Mouse (Mus musculus): ENCODE measurements at regions not wholly inside any gene's neighbourhood (a gene's known extent, or its start where the extent isn't known, plus 50 kb on each side); places are given as distances from the start of the nearest gene placed in this dataset.
A peak's percentile ranks its signal among the peaks of the same experiment; 100 is the strongest.

GRCm38 (mm10) chr16:8914183-8914582, 84.3 kb downstream of the 1810013L24Rik start:
- peak; percentile 22 for DNase-seq (ENCODE audit: extremely low spot score, low spot score)

DNA sequence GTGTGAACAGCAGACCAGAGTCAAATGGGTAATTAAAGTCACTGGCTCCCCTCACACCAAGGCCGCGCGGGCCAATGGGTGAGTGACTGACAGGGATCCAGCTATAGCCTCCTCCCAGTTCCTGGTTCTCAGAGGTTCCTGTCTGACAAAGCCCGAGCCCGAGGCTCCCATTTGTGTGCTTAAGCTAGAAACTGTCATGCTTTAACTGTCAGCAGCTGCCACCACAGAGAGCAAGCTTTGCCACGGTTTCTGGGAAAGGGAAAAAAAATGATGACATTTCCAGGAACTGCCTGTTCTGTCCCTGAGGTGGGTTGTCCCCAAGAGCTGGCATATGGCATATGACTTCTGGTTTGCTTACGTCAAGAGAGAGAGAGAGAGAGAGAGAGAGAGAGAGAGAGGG, 86.2 kb downstream of the 1810013L24Rik start:
- no peak for DNase-seq (ENCODE audit: extremely low spot score, low spot score)

- no peak for DNase-seq (ENCODE audit: extremely low spot score, low spot score)
These were observed 89.0 kb downstream of the 1810013L24Rik start for GRCm38 (mm10) chr16:8918741-8919535.

DNA sequence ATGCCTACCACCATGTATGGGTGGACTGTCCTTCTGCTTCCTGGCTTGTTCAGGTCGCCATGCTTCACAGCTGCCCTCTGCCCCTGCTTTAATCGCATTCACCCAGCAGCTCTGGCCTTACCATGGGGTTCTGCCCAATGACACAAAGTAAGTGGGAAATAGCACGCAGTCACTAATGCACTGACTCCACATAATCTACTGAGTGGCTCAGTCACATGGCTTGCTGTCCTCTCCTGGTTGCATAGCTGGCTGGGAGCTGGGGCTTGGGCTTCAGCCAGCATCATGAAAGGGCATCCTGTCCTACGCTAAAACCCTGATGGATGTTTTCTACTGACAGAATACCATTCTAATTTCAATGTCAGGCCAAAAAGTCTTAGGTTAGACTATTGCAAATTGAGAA, 94.8 kb downstream of the 1810013L24Rik start:
- DNase-seq (ENCODE audit: extremely low spot score, low spot score): no peak

DNA sequence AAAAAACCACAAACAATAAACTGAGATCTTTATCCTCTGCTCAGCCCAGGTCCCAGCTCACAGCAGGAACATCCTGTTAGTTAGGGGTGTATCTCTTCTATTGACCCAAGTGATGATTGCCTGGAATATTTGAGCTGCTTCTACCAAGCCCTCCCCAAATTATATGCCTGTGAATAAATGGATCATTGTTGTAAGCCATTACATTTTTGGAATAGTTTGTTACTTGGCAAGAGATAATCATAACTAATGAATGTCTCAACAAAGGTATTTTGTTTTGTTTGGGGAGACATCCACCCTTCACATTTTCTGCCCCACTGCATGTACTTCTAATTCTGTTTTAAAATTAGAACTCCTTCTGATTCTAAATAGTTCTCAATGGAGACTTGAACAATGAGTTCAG, 102.1 kb downstream of the 1810013L24Rik start:
- DNase-seq (ENCODE audit: extremely low spot score, low spot score): no peak

DNA sequence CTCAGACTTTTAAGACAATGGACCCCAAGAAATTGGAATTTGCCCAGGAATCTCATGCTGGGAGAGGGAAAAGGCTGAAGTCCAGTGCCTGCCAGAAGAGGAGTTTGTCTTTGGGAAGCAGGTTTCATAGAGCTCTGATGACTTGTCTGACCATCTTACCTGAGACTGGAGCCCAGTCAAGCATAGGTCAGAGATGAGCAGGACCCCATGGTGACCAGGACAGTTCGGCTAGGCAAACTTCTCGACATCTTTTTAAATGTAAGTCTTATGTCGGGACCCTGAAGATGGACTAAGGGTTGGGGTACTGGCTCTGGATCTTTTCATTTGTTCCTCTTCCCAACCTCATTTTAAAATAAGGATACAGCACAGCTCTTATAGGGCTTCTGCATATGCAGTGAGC, 103.2 kb downstream of the 1810013L24Rik start:
- DNase-seq (ENCODE audit: extremely low spot score, low spot score): no peak

DNA sequence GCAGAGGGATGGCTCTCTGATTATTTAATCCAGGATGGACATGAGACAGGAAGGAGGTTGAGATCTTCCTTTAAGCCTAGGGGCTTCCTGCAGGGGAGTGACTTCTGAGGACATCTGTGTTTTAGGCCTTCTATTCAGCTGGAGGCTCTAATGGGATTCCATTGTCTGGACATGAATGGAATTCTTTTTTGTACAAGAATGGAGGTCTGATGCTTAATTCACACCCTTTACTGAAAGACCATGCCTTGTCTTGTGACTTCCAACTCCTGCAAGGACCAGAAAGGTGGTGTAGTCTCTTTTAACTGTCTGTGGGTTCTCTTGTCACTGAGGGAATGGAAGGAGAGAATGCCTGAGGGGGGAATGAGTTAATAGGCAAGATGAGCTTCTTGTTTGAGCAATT, 106.5 kb downstream of the 1810013L24Rik start:
- no peak for DNase-seq (ENCODE audit: extremely low spot score, low spot score)

DNA sequence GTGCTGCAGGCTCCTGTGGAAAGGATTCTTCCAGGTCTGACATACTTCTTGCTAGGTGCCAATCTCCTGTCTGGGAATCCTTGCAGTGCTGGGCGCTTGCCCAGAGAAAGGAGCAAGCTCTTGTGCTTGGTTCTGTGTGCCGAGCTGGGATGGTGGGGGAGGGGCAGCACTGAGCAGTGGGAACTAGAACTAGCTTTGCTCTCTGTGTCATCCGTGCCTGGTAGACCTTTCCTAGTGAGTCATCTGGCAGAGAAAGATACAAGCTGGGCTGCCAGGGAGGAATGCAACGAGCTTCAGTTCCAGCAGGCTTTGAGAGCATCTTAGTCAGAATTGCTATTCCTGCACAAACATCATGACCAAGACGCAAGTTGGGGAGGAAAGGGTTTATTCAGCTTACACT, 108.6 kb downstream of the 1810013L24Rik start:
- DNase-seq (ENCODE audit: extremely low spot score, low spot score): no peak

DNA sequence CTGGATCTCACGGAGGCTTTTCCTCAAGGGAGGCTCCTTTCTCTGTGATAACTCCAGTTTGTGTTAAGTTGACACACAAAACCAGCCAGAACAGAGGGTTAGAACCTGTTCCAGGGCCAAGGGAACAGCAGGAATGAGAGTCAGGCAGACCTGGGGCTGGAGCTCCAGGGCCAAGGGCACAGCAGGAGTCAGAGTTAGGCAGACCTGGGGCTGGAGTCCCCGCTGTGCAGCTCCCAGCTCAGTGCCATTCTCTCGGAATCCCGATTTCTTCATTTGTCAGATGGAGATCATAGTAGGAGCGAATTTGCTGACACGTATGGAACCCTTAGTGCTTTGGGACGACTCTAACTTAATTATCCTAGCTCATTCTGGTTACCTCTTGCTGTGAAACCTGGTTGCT, 109.2 kb downstream of the 1810013L24Rik start:
- no peak for DNase-seq (ENCODE audit: extremely low spot score, low spot score)

DNA sequence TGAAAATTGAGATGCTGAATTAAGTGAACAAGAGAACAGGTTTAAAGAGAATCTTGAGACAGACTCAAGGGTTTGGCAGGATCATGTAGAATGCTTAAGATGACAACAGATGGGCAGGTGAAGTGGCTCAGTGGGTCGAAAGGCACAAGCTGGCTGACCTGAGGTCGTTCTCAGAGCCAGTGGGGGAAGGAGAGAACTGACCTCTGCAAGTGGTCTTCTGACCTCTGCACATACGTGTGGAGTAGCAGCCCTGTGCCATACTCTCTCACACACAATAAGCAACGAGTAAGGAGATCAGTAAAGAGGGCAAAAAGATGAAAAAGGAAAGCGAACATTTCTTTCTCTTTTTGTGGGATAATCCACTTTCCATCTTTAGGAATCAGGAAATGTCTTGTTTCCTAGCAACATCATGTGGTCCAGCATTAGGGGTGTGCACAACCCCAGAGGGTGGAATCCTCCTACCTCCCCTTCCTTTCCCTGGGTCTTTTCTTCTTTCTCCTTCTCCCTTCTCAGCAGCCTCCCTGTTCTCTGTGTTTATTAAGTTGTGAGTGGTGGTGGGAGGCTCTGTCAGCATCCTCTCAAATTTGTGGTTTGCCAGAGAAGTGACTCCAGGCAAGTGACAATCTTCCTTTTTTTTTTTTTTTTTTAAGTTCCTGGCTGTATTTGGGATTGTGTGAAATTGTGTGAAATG, 114.7 kb downstream of the 1810013L24Rik start:
- DNase-seq (ENCODE audit: extremely low spot score, low spot score): no peak

GRCm38 (mm10) chr16:8947846-8948245, 117.9 kb downstream of the 1810013L24Rik start:
- no peak for DNase-seq (ENCODE audit: extremely low spot score, low spot score)

DNA sequence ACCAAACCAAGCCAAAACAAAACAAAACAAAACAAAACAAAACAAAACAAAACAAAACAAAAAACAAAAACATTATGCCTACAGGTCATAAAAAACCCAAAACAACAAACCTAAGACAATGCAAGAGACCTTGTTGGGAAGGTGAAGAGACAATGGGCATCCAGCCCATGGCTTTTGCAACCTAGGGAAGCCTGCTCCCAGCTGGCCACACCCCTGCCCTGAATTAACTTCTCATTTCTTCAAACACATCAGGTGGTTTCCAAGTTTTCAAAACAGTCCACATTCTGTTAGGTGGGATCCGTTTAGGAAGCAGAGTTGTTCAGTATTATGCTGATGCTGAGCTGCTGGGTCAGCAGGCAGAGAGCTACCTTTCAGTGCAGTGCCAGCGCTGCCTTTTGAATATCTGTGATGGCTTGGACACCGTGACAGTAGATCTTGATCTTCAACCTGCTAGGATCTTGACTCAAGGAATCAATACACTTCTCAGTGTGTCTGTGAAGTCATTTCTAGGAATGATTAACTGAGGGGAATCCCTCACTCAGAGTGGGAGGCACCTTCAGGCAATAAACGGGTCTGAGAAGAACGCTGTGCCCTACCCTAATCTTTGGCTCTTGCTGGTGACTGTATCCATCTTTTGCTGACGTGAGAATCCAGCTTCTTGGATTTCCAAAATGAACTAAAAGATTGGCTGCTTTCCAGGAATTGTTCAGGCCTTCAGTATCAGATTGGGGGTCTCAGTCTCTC, 121.4 kb downstream of the 1810013L24Rik start:
- no peak for DNase-seq (ENCODE audit: extremely low spot score, low spot score)

DNA sequence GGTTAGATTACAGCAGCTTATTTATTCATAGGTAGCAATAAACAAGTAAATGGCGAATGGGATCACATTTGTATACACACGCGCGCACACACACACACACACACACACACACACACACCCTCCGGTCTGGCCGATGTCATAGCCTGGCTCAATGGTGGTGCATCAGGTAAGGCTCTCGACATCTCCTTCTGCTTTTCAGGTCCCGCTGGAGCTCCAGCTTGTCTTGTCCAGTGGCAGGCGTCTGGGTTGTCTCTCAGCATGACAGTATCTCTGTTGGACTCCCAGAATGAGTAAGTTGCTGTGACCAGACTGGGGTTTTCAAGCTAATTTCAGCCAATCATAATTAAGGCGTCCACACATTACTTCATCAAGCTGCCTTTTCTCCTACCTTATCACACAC, 131.8 kb downstream of the 1810013L24Rik start:
- DNase-seq (ENCODE audit: extremely low spot score, low spot score): no peak

- DNase-seq (ENCODE audit: extremely low spot score, low spot score): no peak
These were observed 163.8 kb downstream of the 1810013L24Rik start for GRCm38 (mm10) chr16:8993521-8994250.

DNA sequence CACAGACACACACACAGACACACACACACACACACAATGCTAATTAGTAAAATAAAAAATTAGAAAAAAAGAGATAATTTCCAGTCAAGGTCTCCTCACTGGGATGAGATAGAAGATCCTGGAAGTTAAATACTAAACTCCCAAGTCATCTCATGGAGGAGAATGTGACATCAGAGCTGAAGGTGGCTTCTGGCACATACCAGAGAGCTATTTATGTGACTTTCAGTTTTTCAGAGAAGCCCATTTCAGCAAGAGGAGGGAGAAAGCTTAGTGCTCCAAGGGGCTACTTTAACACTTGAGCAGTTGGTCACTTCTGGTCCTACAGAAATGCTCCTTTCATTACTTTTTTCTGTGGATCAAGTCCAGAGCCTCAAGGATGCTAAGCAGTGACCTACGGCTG, 164.6 kb downstream of the 1810013L24Rik start:
- DNase-seq (ENCODE audit: extremely low spot score, low spot score): no peak

GRCm38 (mm10) chr16:8997250-8997649, 167.3 kb downstream of the 1810013L24Rik start:
- DNase-seq (ENCODE audit: extremely low spot score, low spot score): no peak

DNA sequence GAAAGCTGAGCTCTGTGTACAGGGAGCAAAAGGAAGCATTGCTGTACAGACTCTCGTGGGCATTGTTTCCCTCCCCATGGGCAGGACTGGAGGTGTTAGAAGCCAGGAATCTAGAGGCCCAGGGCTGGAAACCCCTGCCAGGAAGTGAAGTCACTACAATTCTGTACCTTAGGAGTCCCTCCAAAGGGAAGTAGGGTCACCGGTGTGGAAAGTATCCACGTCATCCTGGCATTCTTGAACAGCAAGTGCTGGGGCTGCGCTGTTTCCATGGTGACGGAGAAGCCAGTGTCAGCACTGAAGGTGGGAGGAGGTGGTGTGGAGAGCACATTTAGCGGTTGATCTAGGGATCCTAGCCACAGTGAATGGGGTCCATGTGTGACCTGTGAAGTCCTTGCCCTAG, 174.1 kb downstream of the 1810013L24Rik start:
- DNase-seq (ENCODE audit: extremely low spot score, low spot score): no peak

- no peak for DNase-seq (ENCODE audit: extremely low spot score, low spot score)
These were observed 176.0 kb downstream of the 1810013L24Rik start for GRCm38 (mm10) chr16:9005933-9006332.

DNA sequence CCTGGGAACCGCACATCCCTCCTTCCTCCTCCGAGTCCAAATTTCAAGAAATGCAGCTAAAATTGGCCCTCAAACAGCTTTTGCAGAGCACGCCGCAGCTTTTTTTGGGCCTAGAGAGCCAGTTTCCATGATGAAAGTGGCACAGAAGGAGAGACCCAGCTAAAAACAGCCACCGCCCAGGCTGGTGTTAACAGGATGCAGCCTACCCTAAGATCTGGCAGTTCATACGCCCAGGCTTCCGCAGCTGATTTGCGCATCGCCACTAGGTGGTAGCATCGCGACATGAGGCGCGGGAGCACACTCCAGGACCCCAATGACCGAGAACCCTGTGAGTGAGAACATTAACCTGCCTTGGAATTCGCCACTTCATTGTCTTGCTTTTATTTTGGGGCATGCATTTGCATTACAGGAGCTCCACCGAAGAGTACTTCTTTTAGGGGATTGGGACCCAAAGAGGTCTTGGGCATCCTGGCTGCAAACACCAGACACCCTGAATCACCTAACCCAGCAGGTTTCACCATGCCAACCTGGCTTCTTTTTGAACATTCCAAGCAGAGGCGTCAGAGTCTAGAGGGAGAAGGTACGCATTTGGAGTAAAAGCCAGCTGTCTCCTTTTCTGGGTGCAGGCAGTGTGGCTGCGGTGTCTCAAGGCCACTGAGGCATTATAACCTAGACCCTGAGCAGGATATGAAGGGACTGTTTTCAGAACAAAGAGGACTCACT, 179.6 kb downstream of the 1810013L24Rik start:
- peak; percentile 82 for DNase-seq (ENCODE audit: extremely low spot score, low spot score)

DNA sequence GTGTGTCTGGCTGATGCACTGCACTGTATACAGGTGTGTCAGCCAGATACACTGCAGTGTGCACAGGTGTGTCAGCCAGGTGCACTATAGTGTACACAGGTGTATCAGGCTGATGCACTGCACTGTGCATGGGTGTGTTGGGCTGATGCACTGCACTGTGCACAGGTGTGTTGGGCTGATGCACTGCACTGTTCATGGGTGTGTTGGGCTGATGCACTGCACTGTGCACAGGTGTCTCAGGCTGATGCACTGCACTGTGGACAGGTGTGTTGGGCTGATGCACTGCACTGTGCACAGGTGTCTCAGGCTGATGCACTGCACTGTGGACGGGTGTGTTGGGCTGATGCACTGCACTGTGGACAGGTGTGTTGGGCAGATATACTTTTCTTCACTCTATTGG, 181.2 kb downstream of the 1810013L24Rik start:
- DNase-seq (ENCODE audit: extremely low spot score, low spot score): no peak

DNA sequence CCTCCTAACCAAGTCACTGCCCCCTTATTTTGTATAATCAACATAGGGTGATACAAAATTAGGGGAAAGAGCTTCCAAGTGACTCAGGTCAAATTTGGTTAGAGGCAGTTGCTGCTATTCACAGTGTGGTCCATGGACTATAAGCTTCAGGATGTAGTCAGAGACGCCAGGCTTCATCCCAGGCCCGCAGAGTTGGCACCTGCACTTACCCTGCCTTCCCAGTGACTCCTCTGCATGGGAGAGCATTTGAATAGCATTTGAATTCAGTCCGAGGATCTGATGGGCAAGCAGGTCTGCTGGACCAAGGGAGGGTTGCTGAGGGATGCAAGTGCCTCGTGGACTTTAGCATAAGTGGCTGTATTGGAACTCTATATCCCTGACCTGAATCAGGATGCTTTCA, 181.8 kb downstream of the 1810013L24Rik start:
- no peak for DNase-seq (ENCODE audit: extremely low spot score, low spot score)

All from neural tube, embryonic 10.5 days (tissue).